Mouse (Mus musculus) cerebellum, adult 11 months (tissue): ENCODE measurements at regions not wholly inside any gene's neighbourhood (a gene's known extent, or its start where the extent isn't known, plus 50 kb on each side); places are given as distances from the start of the nearest gene placed in this dataset.

Experiments used
- DNase-seq: peaks from one replicate; pipeline ENCODE4 v3.0.0; 2022

DNA sequence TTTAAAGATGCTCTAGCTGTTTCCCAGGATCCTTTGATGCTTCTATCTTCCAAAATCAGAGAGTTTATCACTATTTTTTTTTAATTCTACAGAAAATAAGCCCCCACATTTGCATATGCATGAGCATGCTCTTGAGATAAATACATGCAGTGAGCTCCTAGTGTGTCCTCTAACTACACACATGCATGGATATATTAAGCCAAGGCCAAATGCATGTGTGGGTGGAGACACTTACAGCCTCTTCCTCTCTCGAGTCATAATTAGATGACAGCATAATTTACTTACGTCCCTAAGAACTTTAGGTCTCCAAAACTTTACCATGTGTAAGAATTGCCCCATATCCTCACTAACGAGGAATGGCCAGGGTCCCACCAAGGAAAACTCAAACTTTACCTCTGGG, 189.9 kb upstream of the Gcfc2 start:
- DNase-seq = no peak

DNA sequence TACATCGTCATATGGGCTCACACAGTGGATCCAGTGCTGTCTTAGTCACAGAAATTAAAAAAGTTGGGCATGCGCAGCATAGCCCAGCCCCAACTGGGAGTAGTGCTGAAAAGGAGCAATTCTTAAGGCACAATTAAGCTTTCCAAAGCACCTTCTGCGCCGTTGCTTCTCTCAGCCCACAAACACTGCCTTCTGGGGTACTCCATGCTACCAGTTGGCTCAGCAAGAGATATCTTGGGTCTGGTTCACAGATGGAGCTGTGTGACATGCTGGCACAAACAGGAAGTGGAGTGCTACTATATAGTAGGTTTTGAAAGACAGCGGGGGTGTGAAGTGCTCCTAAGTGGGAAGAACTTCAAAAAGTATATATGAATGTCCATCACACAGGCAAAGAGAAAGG, 185.0 kb upstream of the Gcfc2 start:
- DNase-seq = no peak

DNA sequence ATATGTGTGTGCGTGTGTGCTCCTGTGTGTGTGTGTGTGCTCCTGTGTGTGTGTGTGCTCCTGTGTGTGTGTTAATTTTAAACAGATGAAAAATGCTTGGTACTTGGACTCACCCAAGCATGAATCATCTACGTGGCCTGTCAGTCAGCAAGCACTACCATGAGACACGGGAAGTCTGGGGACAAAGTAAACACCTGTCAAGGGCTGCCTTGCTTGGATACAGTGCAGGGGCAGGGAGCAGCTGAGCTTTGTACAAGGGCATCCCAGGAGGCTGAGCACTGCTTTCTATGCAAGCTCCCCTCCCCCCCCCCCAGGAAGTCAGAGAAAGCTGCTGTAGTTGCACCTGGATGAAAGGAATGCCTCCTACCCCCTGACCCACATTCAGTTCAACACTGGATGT, 173.8 kb upstream of the Gcfc2 start:
- no peak for DNase-seq

DNA sequence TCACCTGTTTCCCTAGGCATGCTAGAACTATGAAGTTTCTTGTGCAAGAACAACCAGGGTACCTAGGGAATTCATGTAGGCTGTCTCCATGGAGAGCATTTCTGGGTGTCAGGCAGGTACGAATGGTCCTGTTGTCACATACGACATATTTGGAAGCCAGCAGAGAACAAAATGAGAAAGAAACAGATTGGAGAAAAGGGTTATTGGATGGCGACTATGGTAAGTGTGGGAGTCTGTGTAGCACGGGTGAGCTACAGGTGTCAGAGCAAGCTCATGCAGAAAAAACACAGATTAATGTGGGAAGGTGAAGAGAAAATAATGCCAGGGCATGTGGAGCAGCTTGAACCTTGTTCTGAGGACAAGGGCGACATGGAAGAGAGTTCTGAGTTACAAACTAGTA, 171.8 kb upstream of the Gcfc2 start:
- DNase-seq = no peak

DNA sequence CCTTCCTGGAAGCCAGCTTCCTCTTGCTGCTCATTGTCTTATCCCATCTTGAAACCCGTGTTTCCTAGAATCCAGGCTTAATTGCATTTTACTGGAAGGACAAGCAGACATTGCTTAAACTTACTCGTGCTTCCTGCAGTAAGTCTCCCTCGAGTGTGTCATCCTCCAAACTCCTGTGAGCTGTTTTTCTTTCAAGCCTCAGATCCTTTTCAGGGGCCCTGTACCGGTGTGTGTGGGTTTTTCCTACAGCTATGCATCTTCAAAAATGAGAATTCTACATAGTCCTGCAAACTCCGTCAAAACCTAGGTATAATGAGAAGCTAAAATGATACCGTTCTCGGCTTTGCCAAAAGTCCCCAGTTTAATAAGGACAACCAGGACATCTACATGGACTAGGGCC, 167.2 kb upstream of the Gcfc2 start:
- no peak for DNase-seq

DNA sequence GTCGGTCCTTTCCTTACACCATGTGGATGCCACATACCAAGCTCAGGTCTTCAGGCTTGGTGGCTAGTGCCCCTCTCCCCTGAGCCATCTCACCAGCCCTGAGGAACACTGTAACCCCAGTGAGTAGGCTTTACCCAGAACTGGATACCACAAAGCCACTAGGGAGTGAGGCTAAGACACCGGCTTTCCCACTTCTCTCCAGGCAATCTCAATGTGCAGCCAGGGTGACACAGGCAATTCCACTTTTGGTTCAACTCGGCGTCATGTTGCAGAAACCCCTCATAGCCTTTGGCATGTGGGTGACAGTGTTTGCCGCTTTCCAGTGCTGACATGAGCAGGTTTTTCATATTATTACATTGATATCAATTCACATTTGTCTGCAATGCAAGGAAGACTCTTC, 164.6 kb upstream of the Gcfc2 start:
- DNase-seq = no peak

DNA sequence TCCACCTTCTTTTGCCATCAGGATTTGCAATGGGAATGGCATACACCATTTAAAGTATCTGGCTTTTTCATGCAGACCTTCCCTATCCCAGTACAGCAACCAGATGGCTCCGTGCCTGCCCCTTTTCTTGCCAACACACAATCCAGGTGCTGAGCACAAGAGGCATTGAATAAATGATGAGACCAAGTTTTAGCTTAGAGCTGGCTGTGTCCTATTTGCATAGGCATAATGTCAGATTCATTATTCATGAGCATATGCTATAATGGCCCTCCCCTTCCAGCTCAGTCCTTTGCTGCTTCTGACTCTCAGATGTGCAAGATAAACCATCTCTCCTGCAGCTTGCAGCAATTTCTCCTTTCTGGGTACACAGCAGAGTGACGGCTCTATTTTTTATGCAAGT, 163.3 kb upstream of the Gcfc2 start:
- no peak for DNase-seq

DNA sequence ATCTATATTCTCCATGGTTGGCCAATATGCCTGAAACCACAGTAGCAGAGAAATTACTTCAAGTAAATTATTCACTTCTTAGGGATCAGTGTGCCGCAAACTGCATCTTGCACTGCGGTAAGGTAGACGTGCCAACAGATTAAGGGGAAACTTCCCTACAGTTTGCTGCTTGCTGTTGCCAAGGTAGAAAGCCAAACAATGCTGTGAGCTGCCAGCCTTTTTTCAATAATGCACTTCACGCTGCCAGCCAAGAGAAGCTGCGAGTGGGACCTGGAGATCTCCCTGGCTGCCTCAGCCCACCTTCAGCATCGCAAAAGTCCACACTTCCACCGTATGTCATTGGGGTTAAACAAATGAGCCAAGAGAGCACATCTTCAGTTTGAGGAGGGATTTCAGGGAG, 157.6 kb upstream of the Gcfc2 start:
- no peak for DNase-seq

DNA sequence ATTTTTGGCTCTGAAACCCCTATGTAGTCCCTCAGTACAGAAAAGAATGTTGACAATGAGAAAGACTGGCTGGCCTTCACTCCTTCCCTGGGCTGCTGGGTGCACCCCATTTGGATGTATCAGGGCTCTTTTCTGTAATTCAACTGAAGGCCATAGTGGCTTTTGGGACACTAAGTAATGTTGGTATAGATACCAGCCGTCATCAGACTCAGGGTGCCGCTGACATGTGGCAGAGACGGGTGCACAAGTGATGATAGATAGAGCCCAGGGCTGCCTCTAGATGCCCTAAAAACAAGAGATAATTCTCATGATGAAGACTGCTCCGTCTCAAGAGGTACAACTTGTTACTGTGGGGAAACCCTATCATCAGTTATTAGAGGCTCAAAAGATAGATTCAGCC, 156.7 kb upstream of the Gcfc2 start:
- no peak for DNase-seq

DNA sequence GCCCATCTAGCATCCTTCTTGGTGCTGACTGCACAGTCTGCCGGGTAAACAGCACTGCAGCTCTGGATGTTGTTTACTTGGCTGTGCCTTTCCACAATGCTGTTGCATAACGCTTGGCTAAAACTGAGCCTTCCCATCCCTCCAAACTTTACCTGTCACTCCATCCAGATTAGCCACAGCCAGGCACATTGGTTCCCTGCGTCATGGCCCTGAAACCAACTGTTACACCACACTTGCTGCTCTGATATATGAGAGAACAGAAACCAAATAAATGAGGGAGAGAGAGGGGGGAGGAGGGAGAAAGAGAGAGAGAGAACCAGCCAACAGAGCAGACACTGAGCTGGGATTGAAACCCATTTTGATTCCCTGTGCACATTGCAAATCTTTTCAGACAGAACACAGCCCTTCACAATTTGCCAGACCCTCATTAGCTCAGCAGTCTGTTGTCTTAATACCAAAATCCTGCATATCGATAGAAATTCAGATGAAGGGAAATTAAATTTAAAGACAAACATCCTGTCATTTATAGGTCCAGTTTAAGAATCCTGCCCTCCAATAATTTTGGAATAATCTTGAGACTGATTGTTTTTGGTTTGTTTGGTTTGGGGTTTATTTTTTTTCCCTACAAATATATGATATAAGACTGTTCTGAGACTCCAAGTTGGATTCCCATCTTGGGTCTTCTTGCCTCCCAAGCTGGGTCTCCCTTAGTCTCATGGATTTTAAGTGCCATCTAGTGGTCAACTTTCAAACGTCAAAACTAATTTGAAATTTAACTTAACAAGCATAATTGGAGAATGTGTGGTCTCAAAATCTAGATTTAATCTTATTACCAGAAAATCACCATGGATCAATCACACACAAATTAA, 154.6 kb upstream of the Gcfc2 start:
- no peak for DNase-seq

DNA sequence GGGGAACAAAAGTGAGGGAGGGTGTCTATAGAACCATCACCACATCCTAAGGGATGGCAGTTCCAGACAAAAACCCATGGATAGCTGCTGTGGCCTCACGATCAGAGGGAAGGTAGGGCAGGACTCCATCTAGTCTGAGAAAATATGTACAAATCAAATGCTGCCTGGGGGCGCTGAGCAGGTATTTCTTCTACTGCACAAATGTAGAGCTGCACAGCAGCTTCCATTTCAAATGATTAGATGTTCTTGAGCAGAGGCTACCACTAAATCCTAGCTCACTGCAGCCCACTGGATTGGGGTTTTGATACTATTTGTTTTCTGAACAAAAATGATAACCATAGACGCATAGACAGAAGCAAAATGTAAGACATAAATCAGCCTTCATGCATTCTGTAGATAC, 153.2 kb upstream of the Gcfc2 start:
- no peak for DNase-seq

DNA sequence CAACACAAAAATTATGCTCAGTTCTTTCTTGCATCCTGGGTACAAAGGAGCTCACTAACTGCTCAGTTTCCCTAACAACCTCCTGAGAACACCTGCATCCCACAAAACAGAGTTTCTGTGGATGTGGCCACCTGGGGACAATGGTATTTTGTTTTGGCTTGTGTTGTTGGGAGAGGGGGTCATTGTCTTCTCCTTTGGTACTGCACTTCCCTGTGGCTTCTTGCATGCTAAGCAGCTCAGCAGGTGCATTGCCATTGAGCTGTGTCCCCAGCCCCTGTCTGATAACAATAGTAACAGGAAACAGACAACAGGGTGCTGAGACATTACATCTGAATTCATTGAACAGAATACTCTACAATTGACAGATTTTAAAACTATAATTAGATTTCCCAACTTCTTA, 151.6 kb upstream of the Gcfc2 start:
- no peak for DNase-seq

DNA sequence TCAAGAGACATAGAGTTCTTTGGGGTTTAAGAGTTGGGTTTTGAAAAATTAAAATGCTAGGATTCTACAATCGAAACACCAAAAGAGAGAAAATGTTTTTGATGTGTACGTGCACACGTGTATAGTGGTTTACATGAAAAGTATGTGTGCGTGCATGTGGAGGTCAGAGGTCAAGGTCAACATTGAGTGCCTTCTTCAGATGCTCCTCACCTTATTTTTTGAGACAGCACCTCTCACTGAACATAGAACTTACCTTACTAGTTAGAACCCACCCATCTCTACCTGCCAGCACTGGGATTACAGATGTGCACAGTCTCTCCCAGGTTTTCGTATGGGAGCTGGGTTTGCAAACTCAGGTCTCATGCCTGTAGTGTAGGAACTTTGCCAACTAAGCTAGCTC, 141.3 kb upstream of the Gcfc2 start:
- DNase-seq = no peak

DNA sequence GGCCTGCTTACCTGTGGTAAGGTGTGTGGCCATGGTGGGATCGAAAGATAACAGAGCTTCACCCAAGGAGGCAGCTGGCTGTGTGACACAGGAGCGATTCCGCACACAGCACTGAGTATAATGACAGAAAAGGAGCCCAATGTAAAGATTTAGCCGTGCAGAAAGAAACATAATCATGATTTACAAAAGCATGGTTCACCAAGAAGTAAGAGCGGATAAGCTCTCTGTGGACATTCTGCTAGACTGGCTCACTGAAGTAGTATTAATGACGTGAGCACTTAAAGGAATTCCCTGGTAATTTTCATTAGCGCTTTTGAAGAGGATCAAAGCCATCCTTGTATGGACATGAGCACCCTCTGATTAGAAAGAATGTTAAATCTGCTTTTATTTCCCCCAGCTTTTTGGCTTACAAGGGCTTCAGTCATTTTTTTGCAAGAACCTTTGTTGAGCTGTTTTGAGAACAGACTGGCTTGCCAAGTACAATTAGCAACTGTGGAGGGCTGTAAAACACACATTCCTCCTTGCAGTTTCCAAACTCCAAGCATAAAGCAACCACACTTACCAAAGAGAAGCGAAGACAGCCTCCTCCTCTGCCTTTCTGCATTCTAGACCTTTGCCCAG, 140.5 kb upstream of the Gcfc2 start:
- no peak for DNase-seq

DNA sequence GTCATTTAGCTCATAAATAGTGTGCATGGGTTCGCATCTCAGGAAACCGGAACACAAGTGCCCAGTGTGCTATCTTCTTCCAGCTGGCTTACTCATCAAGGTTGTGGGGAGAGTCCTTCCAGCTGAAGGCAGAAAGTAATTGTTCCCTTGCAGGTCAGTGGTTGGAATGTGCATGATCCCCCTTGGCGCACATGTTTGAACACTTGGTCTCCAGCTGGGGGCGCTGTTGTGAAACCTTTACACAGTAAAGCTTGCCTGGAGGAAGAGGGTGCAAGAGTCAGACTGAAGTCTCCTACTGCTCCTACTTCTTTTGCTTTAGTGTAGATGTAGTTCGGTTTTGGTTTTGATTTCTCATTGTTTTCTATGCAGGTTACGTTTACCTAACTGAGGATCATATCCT, 128.2 kb upstream of the Gcfc2 start:
- DNase-seq = no peak

DNA sequence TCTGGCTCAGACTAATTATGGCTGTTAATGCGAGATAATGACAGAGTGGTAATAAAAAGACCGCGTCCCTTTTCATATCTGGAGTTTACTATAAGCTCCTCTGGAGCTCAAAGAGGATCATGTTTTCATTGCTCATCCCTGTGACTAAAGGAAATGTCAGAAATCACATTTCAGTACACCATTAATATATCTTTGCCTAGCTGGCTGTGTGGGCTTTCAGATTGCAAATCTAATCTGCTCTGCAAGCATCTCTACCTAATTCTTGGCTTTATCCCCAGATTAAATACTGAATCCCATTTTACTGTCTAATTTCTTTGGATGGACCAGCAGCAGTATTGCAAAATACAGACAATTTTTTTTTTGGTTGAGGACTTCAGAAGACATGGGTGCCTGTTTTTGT, 122.6 kb upstream of the Gcfc2 start:
- DNase-seq = no peak

DNA sequence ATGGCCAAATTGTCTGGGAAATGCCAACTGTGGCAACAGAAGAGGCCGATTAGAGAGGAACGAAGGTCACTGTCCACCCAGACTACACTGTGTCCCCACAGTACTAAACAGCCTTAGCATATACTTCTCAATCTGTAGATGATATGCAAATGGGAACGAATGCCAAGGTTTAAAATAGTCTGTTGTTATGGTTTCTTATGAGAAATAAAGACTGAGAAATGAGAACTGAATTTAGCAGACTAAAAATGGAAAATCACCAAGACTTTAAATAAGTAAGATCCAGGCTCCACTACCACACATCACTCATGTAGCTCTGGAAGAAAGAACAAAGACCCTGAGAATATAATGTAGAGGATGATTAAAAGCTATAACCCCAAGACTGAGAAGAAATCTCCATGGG, 121.7 kb upstream of the Gcfc2 start:
- no peak for DNase-seq

DNA sequence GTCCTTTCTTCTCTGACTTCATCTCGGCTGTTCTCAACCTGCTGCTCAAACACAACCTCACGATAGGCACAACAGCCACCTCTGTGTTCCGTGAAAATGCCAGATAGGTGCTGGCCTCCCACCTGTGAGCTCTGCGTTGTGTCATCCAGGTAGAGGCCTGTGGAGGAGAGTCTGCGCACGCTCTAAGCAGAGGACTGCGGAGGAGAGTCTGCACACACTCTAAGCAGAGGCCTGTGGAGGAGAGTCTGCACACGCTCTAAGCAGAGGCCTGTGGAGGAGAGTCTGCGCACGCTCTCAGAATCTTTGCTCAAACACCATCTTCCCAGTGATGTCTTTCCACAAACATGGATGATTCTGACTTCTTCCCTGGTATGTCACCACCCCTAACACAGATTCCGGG, 117.5 kb upstream of the Gcfc2 start:
- DNase-seq = no peak

DNA sequence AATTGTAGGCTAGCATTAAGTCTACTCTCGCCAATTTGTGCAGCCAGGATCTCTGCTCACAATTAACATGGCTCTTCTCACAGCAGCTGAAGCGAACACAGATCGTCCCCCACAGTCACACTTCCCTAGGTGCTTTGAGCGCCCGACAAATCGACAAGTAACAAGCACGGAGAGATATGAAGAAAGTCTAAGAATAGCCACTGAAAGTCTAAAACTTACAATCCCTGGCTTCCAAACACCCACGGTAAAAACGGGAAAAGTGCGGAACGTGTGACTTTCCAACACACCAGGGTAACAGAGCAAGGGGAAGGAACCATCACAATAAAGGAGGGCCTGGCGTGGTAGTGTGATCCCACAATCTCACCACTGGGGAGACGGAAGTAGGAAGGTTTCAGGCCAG, 114.8 kb upstream of the Gcfc2 start:
- no peak for DNase-seq

DNA sequence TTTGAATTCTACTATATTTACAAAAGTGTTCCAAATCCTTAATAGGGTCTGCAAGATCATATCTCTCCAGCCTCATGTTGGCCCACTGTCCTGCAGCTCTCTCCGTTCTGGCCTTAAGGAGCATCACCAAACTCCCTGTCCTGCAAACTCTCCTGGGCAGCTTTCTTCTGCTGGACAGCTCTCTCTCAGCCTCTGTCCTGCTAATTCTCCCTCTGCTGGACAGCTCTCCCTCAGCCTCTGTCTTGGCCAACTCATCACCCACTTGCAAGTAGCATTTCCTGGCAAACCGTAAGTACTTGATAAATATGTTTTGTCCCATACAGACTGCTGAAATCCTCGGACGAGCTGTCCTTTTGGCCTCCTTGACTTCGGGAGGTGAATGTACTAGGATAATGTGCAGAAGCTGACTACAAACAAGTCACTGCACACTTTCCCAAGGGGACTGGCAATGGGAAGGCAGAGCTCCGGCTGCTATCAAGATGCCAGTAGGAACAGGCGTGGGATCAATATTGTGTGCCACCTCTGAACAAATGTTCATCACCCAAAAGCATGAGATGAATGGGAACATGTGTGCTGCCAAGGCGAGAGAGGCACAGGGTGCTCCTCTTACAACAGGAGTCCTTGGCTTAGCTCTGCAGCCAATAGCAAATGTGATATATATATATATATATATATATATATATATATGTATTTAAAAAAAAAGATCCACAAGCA, 108.1 kb upstream of the Gcfc2 start:
- DNase-seq = no peak

DNA sequence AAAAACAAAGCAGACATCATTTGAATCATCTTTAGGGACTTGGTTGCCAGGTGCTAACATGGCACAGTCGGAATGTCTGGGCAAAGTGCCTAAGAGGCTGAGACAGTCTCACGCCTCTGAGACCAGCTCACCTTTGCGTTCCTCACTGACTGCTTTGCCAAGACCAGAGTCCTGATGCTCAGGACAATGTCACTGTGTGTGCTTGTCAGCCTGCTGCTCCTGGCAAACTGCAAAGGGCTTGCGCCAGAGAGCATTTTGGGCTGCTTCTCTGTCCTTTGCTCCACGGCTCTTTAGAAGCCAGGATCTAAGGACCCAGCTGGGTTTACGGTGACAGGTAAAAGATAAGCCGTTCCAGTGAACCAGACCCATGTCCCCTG, 107.5 kb upstream of the Gcfc2 start:
- peak; percentile 20 for DNase-seq

DNA sequence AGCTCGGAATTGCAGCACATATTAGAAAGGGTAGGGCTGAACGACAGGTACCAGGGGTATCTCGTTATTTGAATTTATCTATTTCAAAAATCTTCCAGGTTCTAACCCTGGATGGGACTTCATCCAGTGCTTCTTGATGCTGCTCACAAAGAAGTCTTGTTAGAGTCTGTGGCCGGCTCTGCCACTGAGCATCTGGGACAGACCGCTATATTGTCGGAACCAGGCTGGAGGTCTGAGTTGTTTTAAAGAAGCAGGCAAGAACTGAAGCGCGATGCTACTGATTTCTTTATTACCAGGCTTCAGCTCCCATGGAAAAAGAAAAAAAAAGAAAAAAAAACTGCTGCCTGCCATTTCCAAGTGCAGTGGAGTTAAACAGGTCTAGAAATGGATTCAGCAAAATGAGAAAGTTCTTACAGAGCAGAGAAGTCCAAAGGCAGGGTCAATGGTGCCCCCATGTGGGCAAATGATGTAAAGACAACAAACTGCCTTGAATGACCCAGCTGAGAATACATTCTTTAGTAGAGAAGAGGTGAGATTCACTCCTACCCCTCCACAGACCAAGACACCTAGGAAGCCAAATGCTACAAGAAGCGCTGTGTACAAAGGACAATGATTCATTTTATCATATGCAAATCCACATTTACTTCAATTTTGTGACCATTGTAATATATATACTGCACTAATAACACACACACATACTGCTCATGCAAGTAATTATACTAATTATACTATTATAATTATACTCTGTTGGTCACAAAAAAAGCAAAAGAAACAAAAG, 106.2 kb upstream of the Gcfc2 start:
- peak; percentile 30 for DNase-seq

DNA sequence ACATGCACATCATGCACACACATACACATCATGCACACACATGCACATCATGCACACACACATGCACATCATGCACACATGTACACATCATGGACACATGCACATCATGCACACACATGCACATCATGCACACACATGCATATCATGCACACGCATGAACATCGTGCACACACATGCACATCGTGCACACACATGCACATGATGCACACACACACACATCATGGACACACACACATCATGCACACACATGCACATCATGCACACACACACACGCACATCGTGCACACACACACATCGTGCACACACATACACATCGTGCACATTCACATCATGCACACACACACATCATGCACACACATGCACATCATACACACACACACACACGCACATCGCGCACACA, 104.9 kb upstream of the Gcfc2 start:
- no peak for DNase-seq

DNA sequence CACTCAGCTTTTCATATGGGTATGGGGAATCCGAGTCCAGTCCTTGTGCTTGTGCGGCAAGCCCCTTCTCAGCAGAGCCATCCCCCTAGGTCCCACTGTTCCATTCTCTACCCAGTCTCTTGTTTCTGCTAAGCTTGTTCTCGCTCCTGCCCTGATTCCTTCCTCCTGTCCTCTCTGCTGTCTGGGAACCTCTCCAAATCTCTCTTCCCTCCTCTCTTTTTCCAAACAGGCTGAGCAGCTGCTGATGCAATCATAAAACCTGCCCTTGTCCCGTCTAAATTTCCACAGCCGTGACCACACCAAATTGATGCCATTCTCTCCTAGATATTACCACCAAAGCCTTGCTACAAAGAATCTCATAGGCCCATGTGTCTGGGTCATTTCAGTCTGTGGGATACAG, 103.4 kb upstream of the Gcfc2 start:
- no peak for DNase-seq
